Mouse (Mus musculus) heart, adult 8-10 months (tissue): ENCODE data around the gene Bcar1. TPM values are rescaled to one million over a fixed set of nuclear protein-coding genes. Genes with fewer than 3 reads are reported as not detected.

Experiments
- DNase-seq: peaks from one replicate; pipeline ENCODE4 v3.0.0; 2022; ENCODE audit warnings: low spot score
- total RNA-seq, 4 experiments: library from RNA; stranded (reverse); gene quantifications; 2 replicates each; pipeline ENCODE4 v1.2.4; 2022

Gene Bcar1
- total RNA-seq, 4 experiments from 2014 or later: 18.5 to 21.8 (median 19.5) TPM

DNA sequence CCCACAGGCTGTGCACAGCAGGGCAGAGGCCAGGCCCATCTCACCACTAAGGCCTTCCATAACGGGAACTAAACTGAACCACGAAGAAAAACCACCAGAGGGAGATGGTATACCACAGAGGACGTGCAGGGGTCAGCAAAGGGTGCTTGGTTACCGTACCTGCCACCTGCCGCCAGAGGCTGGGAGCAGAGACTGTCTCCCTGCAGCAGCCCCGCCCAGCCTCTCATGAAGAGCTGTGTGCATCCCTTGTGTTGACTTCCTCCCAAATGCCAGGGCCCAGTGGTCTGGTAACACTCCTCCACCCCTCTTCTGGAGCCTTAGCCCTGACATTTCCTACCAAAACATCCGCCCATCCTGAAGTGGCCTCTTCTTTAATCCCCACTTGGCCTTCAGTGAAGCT lies 4.0 kb downstream of the Bcar1 start:
- no peak for DNase-seq

DNA sequence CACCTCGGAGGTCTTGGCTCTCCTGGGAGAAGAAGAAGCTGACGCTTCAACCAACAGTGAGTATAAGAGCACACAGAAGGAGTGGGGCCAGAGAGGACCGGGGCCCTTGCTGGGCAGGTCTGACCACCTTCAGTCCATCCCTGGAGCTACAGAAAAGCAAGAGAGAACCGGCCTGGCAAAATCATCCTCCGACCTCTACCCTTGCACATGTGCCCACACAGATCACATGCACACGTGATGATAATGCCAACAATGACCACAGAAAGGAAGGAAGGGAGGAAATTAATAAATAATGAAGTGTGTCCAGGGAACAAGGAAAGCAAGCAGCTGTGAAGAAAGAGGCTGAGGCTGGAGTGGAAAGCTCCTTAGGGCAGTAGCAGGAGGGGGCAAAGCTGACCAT lies 4.7 kb downstream of the Bcar1 start:
- DNase-seq: no peak

DNA sequence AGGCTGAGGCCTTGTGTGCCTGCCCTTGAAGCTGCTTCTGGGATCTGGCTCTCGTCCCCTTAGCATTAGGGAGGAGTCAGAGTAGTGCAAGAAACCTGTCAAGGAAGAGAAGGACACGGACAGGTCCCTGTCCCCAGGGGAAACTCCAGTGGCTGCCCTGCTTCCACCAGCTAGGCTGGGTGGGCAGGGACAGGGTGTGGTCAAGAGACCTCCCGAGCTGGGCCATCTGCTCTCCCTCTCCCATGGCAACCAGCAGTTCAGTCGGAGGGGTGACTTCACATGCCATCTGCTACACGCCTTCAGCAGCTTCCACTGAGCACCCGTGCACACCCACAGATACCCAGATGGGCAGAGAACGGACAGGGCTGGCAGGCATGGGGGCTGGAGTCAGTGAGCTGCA lies 7.3 kb downstream of the Bcar1 start:
- DNase-seq: no peak

DNA sequence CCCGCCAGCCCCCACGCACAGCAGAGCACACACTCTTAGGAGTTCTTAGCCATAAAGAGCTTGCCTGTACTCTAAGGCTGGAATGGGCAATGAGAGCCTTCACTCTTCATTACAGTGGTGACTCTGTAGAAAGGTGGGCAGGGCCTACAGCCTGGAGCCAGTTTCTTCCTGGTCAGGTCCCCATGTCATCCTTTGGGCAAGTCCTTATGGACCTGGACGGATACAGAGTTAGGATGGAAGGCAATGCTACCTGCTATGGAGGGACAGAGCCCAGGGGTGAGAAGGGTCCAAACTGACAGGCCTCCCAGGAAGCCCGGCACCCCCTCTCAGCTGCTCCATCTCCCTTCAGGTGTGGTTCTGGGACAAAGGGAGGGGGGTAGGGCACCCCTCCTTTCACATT lies 7.8 kb downstream of the Bcar1 start:
- no peak for DNase-seq

DNA sequence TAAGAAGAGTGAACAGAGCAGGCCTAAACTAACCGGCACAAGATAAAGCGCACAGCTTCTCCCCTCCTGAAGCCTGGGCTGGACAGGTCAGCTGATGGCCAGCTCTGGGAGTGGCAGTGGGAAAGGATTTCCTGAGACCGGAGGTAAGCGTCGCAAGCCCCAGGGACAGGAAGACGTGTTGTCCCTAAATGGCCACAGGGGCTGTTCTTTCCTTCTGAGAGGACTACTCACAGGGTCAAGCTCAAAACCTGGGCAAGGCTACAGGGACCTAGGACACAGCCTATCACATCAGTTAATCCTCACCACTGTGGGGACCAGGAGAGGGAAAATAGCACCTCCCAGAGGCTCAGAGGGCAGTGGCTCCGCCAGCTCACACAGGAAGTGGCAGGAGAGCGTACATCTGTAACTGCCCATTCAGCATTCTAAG lies 8.3 kb downstream of the Bcar1 start:
- peak; percentile 75 for DNase-seq

DNA sequence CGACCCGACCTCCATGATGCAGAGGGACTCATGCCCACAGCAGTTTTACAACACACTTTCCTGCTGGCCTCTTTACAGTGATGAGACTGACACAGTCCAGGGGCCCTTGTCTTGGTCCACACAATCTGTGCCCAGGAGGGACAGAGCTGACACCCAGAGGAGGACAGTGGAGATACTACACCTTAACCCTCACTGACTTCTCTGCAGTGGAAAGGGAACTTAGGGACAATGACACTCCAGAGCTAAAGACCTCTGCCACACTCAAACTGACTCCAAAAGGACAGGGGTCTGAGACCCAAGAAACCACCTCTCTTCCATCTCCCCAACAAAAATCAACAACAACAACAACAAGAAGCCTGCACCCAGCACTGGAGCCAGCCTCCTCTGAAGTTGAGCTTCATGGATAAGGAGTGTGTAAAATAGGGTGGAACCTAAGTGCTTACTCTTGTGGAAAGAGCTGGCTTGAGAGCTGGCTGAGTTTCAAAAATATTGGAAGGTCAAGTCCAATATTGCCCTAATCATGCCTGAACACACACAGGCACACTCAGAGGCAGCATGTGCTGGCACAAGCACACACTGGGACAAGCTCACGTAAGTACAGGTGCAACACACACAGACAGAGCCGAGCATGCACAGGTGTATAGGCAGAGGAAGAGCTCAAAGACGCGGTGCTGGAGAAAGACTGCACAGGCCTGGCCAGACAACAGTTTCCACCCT lies 9.2 kb downstream of the Bcar1 start:
- no peak for DNase-seq

DNA sequence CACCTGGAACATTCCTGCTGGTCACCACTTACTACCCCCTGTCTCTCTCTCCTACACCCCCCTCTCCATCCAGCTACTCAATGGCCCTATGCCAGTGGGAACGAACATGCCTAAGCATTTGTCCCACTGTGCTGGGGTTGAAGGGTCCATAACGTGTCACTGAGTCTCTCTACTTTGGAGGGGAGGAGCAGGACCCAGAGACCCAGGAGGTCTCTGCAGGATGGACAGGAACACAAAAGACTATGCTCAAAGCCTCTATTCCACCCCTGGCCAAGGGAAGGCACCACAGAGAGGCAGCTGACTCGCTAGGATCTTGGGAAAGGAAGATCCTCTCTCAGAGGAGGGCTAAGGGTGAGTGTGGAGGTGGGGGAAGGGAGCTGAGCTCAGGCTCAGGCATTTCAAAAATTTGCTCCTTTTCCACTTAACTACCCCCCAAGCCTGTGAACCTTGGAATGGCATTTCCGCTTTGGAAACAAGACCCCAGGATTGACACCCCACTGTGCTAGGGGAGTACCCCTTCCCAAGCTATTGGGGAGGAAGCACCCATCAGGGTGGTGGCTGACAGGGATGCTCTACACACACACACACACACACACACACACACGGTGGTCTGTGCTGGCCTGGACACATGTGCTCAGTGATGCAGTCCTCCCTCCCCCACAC lies 9.9 kb downstream of the Bcar1 start:
- DNase-seq: no peak

DNA sequence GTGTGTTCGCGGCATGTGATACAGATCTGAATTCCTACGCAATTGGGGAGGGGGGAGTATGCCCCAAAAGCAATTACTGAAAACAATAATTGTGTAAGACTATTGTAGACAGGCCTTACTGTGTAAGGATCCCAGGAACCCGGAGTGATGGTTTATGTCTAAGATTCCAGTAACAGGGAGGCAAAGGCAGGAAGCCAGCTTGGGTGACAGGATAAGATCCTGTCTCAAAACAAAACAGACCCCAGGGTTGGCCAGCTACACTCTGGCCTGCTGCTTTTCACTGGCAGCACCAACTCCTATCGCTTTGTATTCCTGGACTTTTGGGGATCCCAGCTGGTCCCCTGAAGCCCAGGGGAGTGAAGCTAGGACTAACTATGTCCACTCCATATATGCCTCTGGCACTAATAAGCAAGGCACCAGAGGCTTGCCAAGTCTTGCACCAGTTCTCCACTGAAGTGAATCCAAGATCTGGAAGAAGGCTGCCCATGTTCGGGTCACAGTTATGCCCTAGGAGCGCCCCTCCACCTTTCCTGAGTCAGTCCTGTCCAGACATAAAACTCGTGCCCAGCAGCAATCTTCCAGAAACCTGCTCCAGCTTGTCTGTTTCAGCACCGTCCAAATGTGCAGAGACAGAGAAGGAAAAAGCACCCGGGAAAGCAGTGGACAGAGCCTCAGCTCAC lies 11.1 kb downstream of the Bcar1 start:
- no peak for DNase-seq

DNA sequence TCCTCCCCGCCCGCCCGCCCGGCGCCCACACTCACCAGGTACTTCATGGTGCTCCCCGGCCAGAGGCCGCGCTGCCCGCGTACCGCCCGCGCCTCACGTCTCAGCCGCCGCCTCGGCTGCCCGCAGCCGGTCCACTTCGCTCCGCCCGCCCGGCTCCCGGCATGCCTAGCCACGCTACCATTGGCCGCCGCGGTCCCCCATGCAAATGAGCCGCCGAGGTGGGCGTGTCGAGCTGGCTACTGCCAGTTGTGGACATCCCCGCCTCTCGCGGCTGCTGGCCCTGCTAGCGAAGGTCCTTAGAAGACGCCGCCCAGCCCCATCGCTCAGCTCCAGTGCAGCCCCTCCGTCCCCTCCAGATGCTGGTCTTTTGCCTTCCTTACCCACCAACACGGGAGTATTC lies 11.6 kb downstream of the Bcar1 start:
- DNase-seq: peak; percentile 97

DNA sequence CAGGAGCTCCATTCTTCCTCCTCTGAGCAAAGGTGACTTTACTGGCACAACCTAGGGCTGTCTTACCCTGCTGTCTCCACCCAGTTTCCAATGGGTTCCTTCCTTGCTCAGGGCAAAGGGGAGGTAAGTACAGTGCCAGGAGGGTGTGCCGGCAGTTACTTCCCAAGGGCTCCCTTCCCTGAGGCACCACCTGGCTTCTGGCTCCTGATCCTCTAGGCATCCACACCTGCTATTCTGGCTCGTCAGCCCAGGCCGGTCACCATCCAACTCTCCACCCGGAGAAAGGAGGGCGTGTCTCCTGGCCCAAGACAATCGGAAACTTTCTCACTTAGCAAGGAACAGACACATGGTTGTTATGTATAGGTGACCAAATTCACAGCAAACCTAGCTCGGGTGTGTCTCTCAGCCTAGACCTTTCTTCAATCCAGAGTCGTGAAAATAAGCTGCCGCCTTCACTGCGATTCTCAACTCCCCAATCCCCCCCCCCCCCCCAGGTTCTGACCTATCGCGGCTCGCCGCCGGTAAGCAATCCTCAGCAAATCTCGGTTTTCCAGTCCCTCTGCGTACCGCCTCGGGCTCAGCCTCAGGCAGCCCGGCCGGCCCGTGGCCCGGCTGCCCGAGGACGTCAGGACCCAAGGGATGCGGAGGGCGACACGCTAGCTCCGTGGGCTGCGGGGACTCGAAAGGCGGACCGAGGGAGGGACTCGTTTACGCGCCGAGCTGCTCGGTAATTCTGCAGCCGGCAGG lies 12.2 kb downstream of the Bcar1 start:
- no peak for DNase-seq

DNA sequence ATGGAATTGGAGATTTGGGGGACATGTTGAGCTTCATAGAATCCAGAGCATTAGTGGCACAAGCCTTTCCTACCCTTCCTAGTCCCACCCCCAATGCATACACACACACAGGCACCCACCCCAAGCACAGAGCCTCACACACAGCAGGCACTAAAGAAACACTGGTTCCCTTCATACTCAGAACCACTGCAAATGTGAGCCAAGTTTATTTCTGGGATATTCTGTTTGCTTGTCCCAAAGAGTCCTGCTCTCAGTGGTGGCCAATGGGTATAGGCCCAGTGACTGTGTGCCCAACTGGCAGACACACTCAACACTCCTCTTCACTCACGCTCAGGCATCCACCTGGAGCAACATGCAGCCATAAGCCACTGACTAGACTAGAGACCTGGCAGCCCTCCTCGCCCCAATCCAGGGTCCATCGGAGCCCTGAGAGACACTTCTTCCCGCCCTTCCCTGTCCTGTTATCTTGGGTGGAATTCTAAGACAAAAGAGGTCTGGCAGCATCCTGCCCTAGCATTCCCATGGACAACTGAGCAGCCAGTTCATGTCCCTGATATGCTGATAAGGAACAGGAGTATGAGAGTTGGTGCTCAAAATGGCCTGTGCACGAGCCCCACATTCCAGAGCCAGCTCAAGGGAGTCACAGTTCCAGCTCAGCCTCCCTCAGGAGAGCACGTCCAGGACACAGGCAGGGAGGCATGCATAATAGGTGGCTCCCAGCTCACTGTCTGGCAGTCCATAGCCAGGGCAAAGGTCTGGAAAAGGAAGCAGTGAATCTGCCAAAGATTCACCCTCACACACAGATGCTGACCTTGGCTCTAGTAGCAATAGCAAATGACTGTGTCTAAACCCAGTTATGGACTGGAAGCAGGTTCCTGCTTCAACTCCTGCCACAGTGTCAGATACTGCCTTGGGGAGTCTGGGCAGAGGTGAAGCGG lies 14.1 kb downstream of the Bcar1 start:
- DNase-seq: no peak

DNA sequence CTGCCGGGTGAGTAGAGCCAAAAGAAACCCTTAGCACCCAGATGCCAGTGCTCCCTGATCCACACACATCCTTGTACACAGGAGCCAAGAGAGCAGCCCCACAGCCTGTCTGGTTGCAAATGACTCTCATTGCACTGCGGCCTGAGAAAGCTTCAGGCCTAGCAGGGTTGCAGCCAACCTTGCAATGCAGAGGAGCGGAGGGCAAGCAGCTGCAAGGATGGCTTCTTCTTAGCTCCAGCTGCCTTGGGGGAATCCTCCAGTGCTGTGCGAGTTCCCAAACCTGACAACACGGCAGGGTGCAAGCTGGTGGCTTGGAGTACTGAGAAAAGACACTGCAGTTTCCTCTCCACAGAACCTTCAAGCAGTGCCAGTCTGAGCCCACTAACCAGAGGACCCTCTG lies 15.1 kb downstream of the Bcar1 start:
- no peak for DNase-seq

DNA sequence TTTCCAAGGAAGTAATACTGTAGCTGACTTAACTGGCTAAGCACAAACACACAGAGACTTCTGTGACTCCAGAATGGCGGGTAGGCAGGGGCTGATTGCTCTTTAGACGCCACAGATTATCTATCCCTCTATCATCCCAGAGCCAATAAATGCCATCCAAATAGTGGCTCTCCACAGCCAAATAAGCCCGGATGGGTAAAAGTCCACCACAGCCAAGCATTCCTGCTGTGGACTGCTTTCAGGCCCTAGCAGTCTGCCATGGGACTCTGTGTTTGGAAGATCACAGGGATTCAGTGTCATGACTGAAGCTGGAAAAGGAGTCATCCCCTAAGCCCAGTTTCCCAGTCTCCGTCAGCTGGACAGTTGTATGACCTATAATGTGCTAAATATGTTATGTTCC lies 16.1 kb downstream of the Bcar1 start:
- DNase-seq: no peak

DNA sequence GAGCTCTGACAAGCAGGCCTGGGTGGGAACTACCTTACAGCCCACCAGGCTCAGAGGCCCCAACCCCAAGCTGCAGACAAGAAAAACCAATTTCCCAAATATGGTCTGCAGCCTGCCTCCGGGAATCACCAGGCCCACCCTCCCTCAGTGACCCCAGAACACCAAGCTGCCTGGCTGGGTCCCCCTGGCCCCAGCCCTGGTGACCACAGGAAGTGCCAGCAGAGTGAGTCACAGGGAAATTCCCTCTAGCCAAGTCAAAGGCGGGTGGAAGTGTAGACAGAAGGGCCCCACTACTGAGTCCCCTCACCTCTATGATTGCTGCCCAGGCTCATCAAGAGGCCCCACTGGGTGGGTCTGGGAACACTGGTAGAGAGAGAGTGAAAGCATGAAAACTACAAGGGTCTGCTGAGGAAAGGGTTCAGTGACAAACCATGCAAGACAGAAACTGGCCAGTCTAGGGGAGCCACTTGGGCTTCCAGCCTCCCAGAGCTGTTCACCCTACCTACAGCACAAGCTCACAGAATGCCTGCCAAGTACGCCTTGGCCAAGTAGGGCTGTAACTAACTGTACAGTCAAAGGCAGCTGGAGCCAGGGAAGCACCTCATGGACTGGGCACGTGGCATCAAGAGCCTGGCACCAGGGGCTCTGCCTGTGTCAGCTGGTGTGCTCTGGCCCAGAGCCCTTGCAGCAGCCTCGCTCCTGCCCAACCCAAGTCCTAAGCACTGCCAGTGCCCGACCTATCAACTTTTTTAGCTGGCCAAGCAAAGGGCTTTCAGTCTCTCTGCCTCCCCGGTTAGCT lies 17.3 kb downstream of the Bcar1 start:
- peak; percentile 80 for DNase-seq

DNA sequence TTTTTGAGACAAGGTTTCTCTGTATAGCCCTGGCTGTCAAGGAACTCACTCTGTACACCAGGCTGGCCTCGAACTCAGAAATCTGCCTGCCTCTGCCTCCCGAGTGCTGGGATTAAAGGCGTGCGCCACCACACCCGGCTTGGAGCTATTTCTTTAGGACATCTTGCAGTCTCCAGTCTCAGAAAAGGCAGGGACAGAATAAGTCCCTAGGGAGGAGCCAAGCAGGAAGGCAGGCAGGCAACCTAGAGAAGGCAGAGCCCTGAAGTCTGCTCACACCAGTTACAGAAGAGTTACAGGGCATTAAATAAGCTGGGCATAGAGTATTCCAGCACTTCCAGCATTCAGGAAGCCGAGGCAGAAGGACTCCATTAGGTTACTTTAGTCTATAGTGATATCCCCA lies 18.3 kb downstream of the Bcar1 start:
- no peak for DNase-seq

DNA sequence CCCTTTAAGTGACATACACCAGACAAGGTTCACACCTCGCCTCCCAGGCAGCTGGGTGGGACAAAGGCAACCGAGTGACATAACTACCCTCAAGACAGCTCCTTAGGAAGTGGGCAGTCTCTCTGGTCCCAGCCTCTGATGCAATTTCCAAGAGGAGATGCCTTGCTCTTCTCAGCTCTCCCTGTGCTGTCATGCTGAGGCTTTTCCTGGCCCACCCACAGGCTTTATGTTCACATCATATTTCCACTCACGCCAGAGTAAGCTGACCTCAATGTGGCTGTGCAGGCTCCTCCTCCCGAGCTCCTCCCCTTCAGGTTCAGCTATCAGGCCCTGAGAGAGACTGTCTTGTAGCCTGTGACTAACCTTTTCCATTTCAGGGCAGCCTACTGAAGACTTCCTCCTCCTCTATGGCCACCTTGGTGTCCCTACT lies 23.5 kb downstream of the Bcar1 start:
- no peak for DNase-seq

DNA sequence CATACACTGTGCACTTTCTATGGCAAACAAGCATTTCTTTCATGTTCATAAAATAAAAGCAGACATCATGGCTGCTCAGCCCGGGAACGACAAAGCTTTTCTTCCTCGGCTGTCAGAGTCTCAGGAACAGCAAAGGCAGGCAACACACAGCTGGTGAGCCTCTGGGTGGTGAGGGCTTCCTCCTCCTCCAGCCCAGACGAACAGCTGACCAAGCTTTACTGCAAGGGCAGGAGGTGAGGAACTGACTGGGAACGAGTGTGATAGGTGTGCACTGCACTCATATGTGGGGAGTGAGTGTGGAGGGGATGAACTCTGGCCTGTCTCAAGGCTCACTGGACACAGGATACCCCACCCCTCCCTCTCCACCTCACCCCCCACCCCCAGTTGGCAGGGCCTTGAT lies 24.7 kb downstream of the Bcar1 start:
- DNase-seq: no peak

DNA sequence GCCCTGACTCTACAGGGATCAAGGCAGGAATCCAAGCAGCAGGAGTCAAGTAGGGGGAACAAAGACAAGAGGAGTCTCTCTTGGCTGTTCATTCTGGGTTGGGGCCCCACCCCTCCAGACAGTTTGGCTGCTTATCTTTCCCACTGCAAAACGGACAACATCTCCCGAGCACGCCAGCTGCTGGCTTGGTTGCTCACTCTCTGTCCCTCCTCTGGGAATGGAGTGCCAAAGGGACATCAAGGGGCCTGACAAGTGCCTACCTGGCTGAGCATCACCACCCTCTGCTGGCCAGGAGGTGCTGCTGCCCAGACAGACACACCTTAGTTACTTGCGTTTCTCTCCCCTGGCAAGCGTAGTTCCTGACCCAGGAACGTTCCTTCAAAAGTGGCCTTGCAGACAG lies 25.7 kb downstream of the Bcar1 start:
- no peak for DNase-seq

DNA sequence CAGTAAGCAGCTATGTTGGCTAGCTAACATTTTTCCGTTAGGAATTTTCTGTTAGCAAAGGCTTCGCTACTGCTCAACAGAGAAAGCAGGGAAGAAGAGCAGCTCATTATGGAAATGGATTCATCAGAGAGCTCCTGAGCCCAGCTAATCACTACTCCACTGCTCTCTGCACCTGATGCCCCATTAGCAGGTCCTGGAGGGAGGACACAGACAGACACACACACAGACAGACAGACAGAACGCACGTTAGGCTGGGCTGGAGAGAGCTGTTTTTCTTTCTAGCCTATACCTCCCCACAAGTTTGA lies 26.2 kb downstream of the Bcar1 start:
- DNase-seq: no peak
